13 mouse cellular contexts compared by ENCODE assay signal in genomic region chr3:132037670-132038069, GRCm38 (mm10). TPM values are rescaled to one million over a fixed set of nuclear protein-coding genes. Genes with fewer than 3 reads are reported as not detected.
DNase-seq lines count a peak whose midpoint lies in the region; ATAC-seq and TF ChIP-seq lines count a peak whose summit lies in the region.
"Had no signal": no experiment of that assay in that cellular context is flagged by ENCODE, and none has a peak within 500 bp of the region (broad histone marks: within the 10 kb centered on the region; RNA-seq: fewer than 3 reads in every experiment).

No protein-coding gene starts in this region.

- no peaks in the 10 kb centered on the region for H3K36me3 ChIP-seq in embryonic facial prominence, embryonic 14.5 days (ENCODE audit: control insufficient read depth, insufficient read depth, low read length)
- no peaks in the 10 kb centered on the region for H3K36me3 ChIP-seq in myocyte (ENCODE audit: control insufficient read depth, insufficient read depth)
- H3K36me3 ChIP-seq: hindbrain, embryonic 15.5 days; liver, embryonic 15.5 days had no signal

- H3K4me2 ChIP-seq in embryonic facial prominence, embryonic 14.5 days (ENCODE audit: low read depth, low read length), result no peak overlapping the region
- peak overlapping the region; percentile 27 for H3K4me2 ChIP-seq in myocyte (ENCODE audit: low read depth)
- H3K4me2 ChIP-seq: hindbrain, embryonic 15.5 days; liver, embryonic 15.5 days had no signal

- no peak for TF ChIP-seq POLR2A in myocyte (IDR thresholded peaks at IDR 0.05; ENCODE audit: insufficient read length, low read depth)

- no peaks in the 10 kb centered on the region for H3K27me3 ChIP-seq in embryonic facial prominence, embryonic 14.5 days (replicated peaks; ENCODE audit: control insufficient read depth, insufficient read depth, low read length)
- H3K27me3 ChIP-seq in myocyte (ENCODE audit: control insufficient read depth, insufficient read depth, insufficient read length), result no peaks in the 10 kb centered on the region
- H3K27me3 ChIP-seq: hindbrain, embryonic 15.5 days; liver, embryonic 15.5 days had no signal

- H3K9ac ChIP-seq in embryonic facial prominence, embryonic 14.5 days (ENCODE audit: low read depth, low read length), result no peak overlapping the region
- H3K9ac ChIP-seq: hindbrain, embryonic 15.5 days; liver, embryonic 15.5 days had no signal

- H3K4me1 ChIP-seq in embryonic facial prominence, embryonic 14.5 days (ENCODE audit: control insufficient read depth, insufficient read depth, low read length), result 0 out of 2 replicates have a peak, but pooled peaks cover 4% of the 10 kb centered on the region
- H3K4me1 ChIP-seq: hindbrain, embryonic 15.5 days; liver, embryonic 15.5 days had no signal

- peak; percentile 16 for DNase-seq in adrenal gland, postnatal 14 days
- DNase-seq in adrenal gland, adult 8-10 months, result no peak
- peak; percentile 3 for DNase-seq in left cerebral cortex, postnatal 4 days
- DNase-seq in left cerebral cortex, postnatal 10 days (ENCODE audit: extremely low spot score in 1 of 2, low spot score in 2 of 2), result no peak
- peak; percentile 53 for DNase-seq in embryonic facial prominence, embryonic 14.5 days (ENCODE audit: low spot score)
- DNase-seq in thymus, postnatal 25 days, result no peak
- DNase-seq in right cerebral cortex, postnatal 10 days (ENCODE audit: low spot score in 2 of 2), result no peak
- DNase-seq: cerebellum, postnatal 36 days; gastrocnemius, postnatal 10 days; kidney, postnatal 25 days had no signal

- no peak overlapping the region for H3ac ChIP-seq in myocyte (ENCODE audit: control insufficient read depth, insufficient read length)

- no peaks in the 10 kb centered on the region for H3K9me3 ChIP-seq in embryonic facial prominence, embryonic 14.5 days (ENCODE audit: control insufficient read depth, low read length)
- H3K9me3 ChIP-seq: hindbrain, embryonic 15.5 days; liver, embryonic 15.5 days had no signal

- intact Hi-C loops in left cerebral cortex, postnatal 4 days (cut with DNase I), result no loop called here
- intact Hi-C loops in left cerebral cortex, postnatal 10 days (cut with DNase I), result no loop called here

- peak; percentile 89 for ATAC-seq in embryonic facial prominence, embryonic 14.5 days (ENCODE audit: low read depth)

- WGBS in embryonic facial prominence, embryonic 14.5 days, result 36% methylated on average over 10 of the region's 10 CpGs

- H3K4me3 ChIP-seq in embryonic facial prominence, embryonic 14.5 days (ENCODE audit: low read depth, low read length), result no peak overlapping the region
- H3K4me3 ChIP-seq in myocyte, result no peak overlapping the region
- H3K4me3 ChIP-seq: hindbrain, embryonic 15.5 days; liver, embryonic 15.5 days had no signal

- no peaks in the 10 kb centered on the region for H3K79me2 ChIP-seq in myocyte (ENCODE audit: control insufficient read depth, insufficient read depth)

- no peak overlapping the region for H3K27ac ChIP-seq in embryonic facial prominence, embryonic 14.5 days (replicated peaks; ENCODE audit: low read depth, low read length)
- H3K27ac ChIP-seq: hindbrain, embryonic 15.5 days; liver, embryonic 15.5 days had no signal

TF ChIP-seq in myocyte, 11 proteins besides CTCF, POLR2A, EP300 and RAD21:
- TF ChIP-seq USF1 (IDR thresholded peaks at IDR 0.05; ENCODE audit: low read depth), result no peak
- TF ChIP-seq REST (IDR thresholded peaks at IDR 0.05; ENCODE audit: insufficient read depth, insufficient read length), result no peak
- TF ChIP-seq CEBPB (IDR thresholded peaks at IDR 0.05; ENCODE audit: insufficient read depth, poor library complexity, severe bottlenecking), result peak; percentile 81
- no peak for TF ChIP-seq SRF (IDR thresholded peaks at IDR 0.05; ENCODE audit: control insufficient read depth, insufficient read length, low read depth)
- no peak for TF ChIP-seq MAX (IDR thresholded peaks at IDR 0.05; ENCODE audit: low read depth)
- TF ChIP-seq MYOG (IDR thresholded peaks at IDR 0.05; ENCODE audit: control insufficient read depth in 1 of 3, insufficient read depth in 1 of 3, insufficient read length in 2 of 3, low read depth in 2 of 3), result no peak
- no peak for TF ChIP-seq TCF3 (IDR thresholded peaks at IDR 0.05; ENCODE audit: insufficient read length, low read depth)

RNA-seq across cellular contexts. Expression of gene Dkk2, which starts 47.4 kb away (rescaled TPM):
- 3.5 and 4.7 TPM in 2 replicates for total RNA-seq in adrenal gland, postnatal 14 days (2021)
- 1 to 10 TPM; 2.5 to 5.9 (median 4.1) TPM for total RNA-seq in adrenal gland, adult 8-10 months (2022)
- 1 to 10 TPM; 1.6 to 2.1 TPM for total RNA-seq in left cerebral cortex, postnatal 4 days (2021)
- 1 to 10 TPM in 1 of 2 experiments, under 1 TPM in 1; 0.92 to 1.8 TPM for total RNA-seq in left cerebral cortex, postnatal 10 days (2021)
- polyA plus RNA-seq in embryonic facial prominence, embryonic 14.5 days (2014; fragmentation: Nextera tagmentation; extraction: Ambion mirVana), result 25.0 and 33.6 TPM in 2 replicates
- polyA plus RNA-seq in myocyte (2012; fragmentation: generic; extraction: Trizol), result 0.17 TPM

Comparison
In these comparisons a context has a peak if more than half of its experiments do, and no peak if none do; other contexts are left out.
1. DNase-seq: peak in adrenal gland, postnatal 14 days (single experiment), left cerebral cortex, postnatal 4 days (single experiment) and embryonic facial prominence, embryonic 14.5 days (single experiment); none in adrenal gland, adult 8-10 months (single experiment), left cerebral cortex, postnatal 10 days (0 of 2), thymus, postnatal 25 days (single experiment) and right cerebral cortex, postnatal 10 days (0 of 2).